Mouse (Mus musculus) kidney, adult 2 months (tissue): ENCODE measurements around the gene Slc13a4.

ENCODE experiments used
- CTCF ChIP-seq: fragments of 200-500 bp; conservative IDR thresholded peaks from 2 replicates; pipeline ENCODE4 v1.5.1; 2011; ENCODE audit warnings: low read depth, mild to moderate bottlenecking, control low read depth, low read length, moderate library complexity, mixed read lengths; ENCODE audit not compliant: insufficient read depth, insufficient read length
- POLR2A ChIP-seq: fragments of 200-500 bp; IDR thresholded peaks from one replicate; pipeline ENCODE4 v1.6.1; 2011; ENCODE audit warnings: low read depth, low read length, control low read depth

DNA sequence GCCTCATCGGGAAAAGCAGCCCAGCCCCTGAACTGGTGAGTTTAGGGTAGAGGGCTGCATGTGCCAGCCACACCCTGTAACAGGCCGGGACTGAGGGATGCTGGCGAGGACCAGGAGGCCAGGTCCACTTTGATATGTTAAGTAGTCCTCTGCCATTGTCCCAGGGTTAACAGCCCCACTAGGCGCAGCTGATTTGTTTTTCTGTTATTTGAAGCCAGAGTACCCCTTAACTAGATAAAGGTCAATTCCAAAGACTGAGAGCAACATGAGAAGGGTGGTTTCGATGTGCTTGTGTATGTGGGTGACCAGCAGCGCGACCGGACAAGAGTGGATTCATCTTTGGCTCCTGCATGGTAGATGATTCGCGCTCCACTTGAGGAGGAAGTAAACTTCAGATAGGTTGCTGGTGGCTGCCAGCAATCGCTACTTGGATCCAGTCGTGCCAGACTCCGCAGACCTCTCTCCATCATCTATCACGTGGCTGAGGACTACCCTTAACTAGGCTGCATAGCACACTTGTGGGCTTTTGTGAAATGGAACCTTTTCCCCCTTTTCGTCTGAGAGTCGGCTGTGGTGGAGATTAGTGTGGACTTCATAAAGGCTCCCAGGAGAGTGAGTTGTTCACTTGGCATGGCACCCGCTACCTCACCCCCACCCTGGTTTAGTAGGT lies 56.0 kb downstream of the Slc13a4 start:
- TF ChIP-seq CTCF (no peak), POLR2A (no peak)
